ENCODE assay signal across 30 mouse cellular contexts in the genomic region with DNA sequence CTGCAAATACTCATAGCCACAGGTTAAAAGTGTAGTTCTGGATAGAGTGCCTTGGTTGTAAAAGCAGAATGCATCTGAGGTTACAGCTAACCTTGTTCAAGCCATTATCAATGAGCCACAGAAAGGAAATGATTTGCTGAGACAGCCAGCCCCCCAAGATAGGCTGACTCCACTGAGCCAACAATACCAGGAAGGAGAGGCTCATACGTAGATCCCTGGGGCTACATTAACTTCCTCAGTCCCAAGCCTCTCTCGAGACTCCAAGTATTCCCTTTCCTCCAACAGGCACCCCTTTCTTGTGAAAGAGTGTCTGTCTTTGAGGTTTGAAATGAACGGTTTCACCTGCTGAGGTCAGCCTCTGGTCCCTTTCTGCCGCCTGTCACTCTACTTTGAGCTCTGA. TPM values are rescaled to one million over a fixed set of nuclear protein-coding genes. Genes with fewer than 3 reads are reported as not detected.
DNase-seq lines count a peak whose midpoint lies in the region; ATAC-seq lines count a peak whose summit lies in the region.
"Had no signal": no experiment of that assay in that cellular context is flagged by ENCODE, and none has a peak within 500 bp of the region (broad histone marks: within the 10 kb centered on the region; RNA-seq: fewer than 3 reads in every experiment).

No protein-coding gene starts in this region.

- no peak overlapping the region for H3K4me3 ChIP-seq in heart, embryonic 10.5 days
- H3K4me3 ChIP-seq in brown adipose tissue, adult 24 weeks (ENCODE audit: insufficient read depth, low read depth, low read length), result no peak overlapping the region
- H3K4me3 ChIP-seq in heart, embryonic 11.5 days (ENCODE audit: low read depth, low read length), result no peak overlapping the region
- no peak overlapping the region for H3K4me3 ChIP-seq in heart, embryonic 16.5 days (ENCODE audit: low read length)
- H3K4me3 ChIP-seq: embryonic facial prominence, embryonic 10.5 days; embryonic facial prominence, embryonic 15.5 days; forebrain, embryonic 12.5 days; kidney, embryonic 15.5 days; lung, embryonic 15.5 days; midbrain, embryonic 12.5 days; neural tube, embryonic 13.5 days had no signal

- peaks cover 13% of the 10 kb centered on the region for H3K4me1 ChIP-seq in heart, embryonic 10.5 days
- 0 out of 2 replicates have a peak, but pooled peaks cover 3% of the 10 kb centered on the region for H3K4me1 ChIP-seq in brown adipose tissue, adult 24 weeks (ENCODE audit: control insufficient read depth, insufficient read depth, insufficient read length, low read length)
- H3K4me1 ChIP-seq in heart, embryonic 11.5 days (ENCODE audit: control insufficient read depth, insufficient read depth, low read length), result peaks cover 5% of the 10 kb centered on the region; the same call in 1 of the 2 replicates
- peaks cover 8% of the 10 kb centered on the region; the same call in 1 of the 2 replicates for H3K4me1 ChIP-seq in heart, embryonic 16.5 days (ENCODE audit: control insufficient read depth, insufficient read depth, low read length)

- H3K9ac ChIP-seq in heart, embryonic 11.5 days (ENCODE audit: low read depth, low read length), result 0 out of 2 replicates have a peak overlapping the region, but pooled peaks have one; percentile 28
- H3K9ac ChIP-seq in heart, embryonic 16.5 days (ENCODE audit: low read length), result no peak overlapping the region
- H3K9ac ChIP-seq: embryonic facial prominence, embryonic 15.5 days; forebrain, embryonic 12.5 days; forebrain, postnatal 0 days; kidney, embryonic 15.5 days; liver, embryonic 14.5 days; lung, embryonic 15.5 days; midbrain, embryonic 12.5 days; neural tube, embryonic 13.5 days had no signal

- 52% methylated on average over 4 of the region's 4 CpGs for WGBS in heart, embryonic 10.5 days
- WGBS in heart, embryonic 11.5 days (ENCODE audit: insufficient replicate concordance), result 71% methylated on average over 4 of the region's 4 CpGs
- WGBS in heart, embryonic 16.5 days, result 59% methylated on average over 4 of the region's 4 CpGs

- H3K36me3 ChIP-seq in heart, embryonic 10.5 days, result peaks cover 16% of the 10 kb centered on the region
- no peaks in the 10 kb centered on the region for H3K36me3 ChIP-seq in heart, embryonic 11.5 days (ENCODE audit: control insufficient read depth, insufficient read depth, low read length)
- H3K36me3 ChIP-seq in heart, embryonic 16.5 days (ENCODE audit: control insufficient read depth, insufficient read depth), result peaks cover 3% of the 10 kb centered on the region; the same call in 1 of the 2 replicates

- H3K4me2 ChIP-seq in heart, embryonic 11.5 days, result no peak overlapping the region; the same call in 1 of the 2 replicates
- no peak overlapping the region for H3K4me2 ChIP-seq in heart, embryonic 16.5 days (ENCODE audit: low read depth, low read length)
- H3K4me2 ChIP-seq: embryonic facial prominence, embryonic 15.5 days; forebrain, embryonic 12.5 days; kidney, embryonic 15.5 days; lung, embryonic 15.5 days; midbrain, embryonic 12.5 days; neural tube, embryonic 13.5 days had no signal

- DNase-seq in heart, embryonic 10.5 days (ENCODE audit: low spot score), result no peak
- no peak for DNase-seq in heart, postnatal 4 days
- no peak for DNase-seq in thymus, postnatal 0 days (ENCODE audit: low spot score)
- DNase-seq in thymus, postnatal 25 days, result no peak
- no peak for DNase-seq in retina, embryonic 14.5 days (ENCODE audit: low spot score)
- DNase-seq: adrenal gland, postnatal 10 days; B cell, adult 2 months; cerebellum, adult 18-20 months; cerebellum, postnatal 10 days; forebrain, postnatal 0 days; gastrocnemius, postnatal 14 days; kidney, adult 18-20 months; layer of hippocampus, postnatal 36 days; left cerebral cortex, postnatal 4 days; retina, postnatal 1 day; right cerebral cortex, postnatal 14 days had no signal

- H3K9me3 ChIP-seq in heart, embryonic 10.5 days, result no peaks in the 10 kb centered on the region
- H3K9me3 ChIP-seq in heart, embryonic 11.5 days (replicated peaks; ENCODE audit: control insufficient read depth, low read length), result no peaks in the 10 kb centered on the region
- H3K9me3 ChIP-seq in heart, embryonic 16.5 days (replicated peaks; ENCODE audit: control insufficient read depth, low read length), result no peaks in the 10 kb centered on the region
- H3K9me3 ChIP-seq: embryonic facial prominence, embryonic 10.5 days; embryonic facial prominence, embryonic 15.5 days; forebrain, embryonic 12.5 days; kidney, embryonic 15.5 days; lung, embryonic 15.5 days; midbrain, embryonic 12.5 days; neural tube, embryonic 13.5 days had no signal

- ATAC-seq in heart, embryonic 11.5 days (replicated peaks; ENCODE audit: insufficient number of reproducible peaks, low FRiP score, low TSS enrichment), result no peak
- ATAC-seq in heart, embryonic 16.5 days (replicated peaks; ENCODE audit: extremely low read depth, insufficient read depth, low FRiP score), result peak; percentile 45; the same call in 1 of the 2 replicates
- ATAC-seq: activated CD4-positive, CD25-positive, alpha-beta regulatory T cell, adult 4 months; forebrain, postnatal 0 days; hindbrain, embryonic 16.5 days had no signal

- no peaks in the 10 kb centered on the region for H3K27me3 ChIP-seq in heart, embryonic 10.5 days (ENCODE audit: insufficient read depth, poor library complexity, severe bottlenecking)
- no peaks in the 10 kb centered on the region for H3K27me3 ChIP-seq in heart, embryonic 11.5 days (ENCODE audit: control insufficient read depth, insufficient read depth, low read length)
- no peaks in the 10 kb centered on the region for H3K27me3 ChIP-seq in heart, embryonic 16.5 days (ENCODE audit: control insufficient read depth, insufficient read depth, low read length)
- H3K27me3 ChIP-seq: embryonic facial prominence, embryonic 15.5 days; forebrain, embryonic 12.5 days; kidney, embryonic 15.5 days; lung, embryonic 15.5 days; midbrain, embryonic 12.5 days; neural tube, embryonic 13.5 days had no signal

- peak overlapping the region; percentile 44; the same call in 1 of the 2 replicates for H3K27ac ChIP-seq in heart, embryonic 10.5 days
- H3K27ac ChIP-seq in brown adipose tissue, adult 24 weeks (replicated peaks; ENCODE audit: low read depth, low read length), result peak overlapping the region; percentile 64
- H3K27ac ChIP-seq in heart, embryonic 11.5 days (ENCODE audit: low read depth, low read length), result peak overlapping the region; percentile 73
- peak overlapping the region; percentile 42; the same call in 1 of the 2 replicates for H3K27ac ChIP-seq in heart, embryonic 16.5 days (ENCODE audit: low read length)
- H3K27ac ChIP-seq: embryonic facial prominence, embryonic 10.5 days; embryonic facial prominence, embryonic 15.5 days; forebrain, embryonic 12.5 days; kidney, embryonic 15.5 days; liver, embryonic 14.5 days; lung, embryonic 15.5 days; midbrain, embryonic 12.5 days; neural tube, embryonic 13.5 days had no signal

RNA-seq across cellular contexts. Expression of gene Morn2, which starts 5.6 kb away (rescaled TPM):
- polyA plus RNA-seq in heart, embryonic 10.5 days (2016; fragmentation: Nextera tagmentation; extraction: Ambion mirVana), result 17.4 and 18.6 TPM in 2 replicates
- 10 to 100 TPM; 13.3 to 15.6 TPM for total RNA-seq in heart, postnatal 4 days (2021)
- 16.0 and 24.1 TPM in 2 replicates for polyA plus RNA-seq in brown adipose tissue, adult 24 weeks (2012; ENCODE audit: insufficient read depth, insufficient read length, missing spikeins)
- polyA plus RNA-seq in heart, embryonic 11.5 days (2014; fragmentation: Nextera tagmentation; extraction: Ambion mirVana), result 18.9 TPM in 2 replicates
- 25.7 and 27.5 TPM in 2 replicates for polyA plus RNA-seq in heart, embryonic 16.5 days (2015; fragmentation: Nextera tagmentation; extraction: Ambion mirVana)
- 14.8 and 17.6 TPM in 2 replicates for polyA plus RNA-seq in thymus, postnatal 0 days (2015; fragmentation: Nextera tagmentation; extraction: Ambion mirVana)

RNA-seq across cellular contexts. Expression of gene Dhx57, which starts 5.8 kb away (rescaled TPM):
- 12.4 and 12.9 TPM in 2 replicates for polyA plus RNA-seq in heart, embryonic 10.5 days (2016; fragmentation: Nextera tagmentation; extraction: Ambion mirVana)
- total RNA-seq in heart, postnatal 4 days (2021), result 1 to 10 TPM; 9.2 to 9.3 TPM
- 4.5 and 4.8 TPM in 2 replicates for polyA plus RNA-seq in brown adipose tissue, adult 24 weeks (2012; ENCODE audit: insufficient read depth, insufficient read length, missing spikeins)
- polyA plus RNA-seq in heart, embryonic 11.5 days (2014; fragmentation: Nextera tagmentation; extraction: Ambion mirVana), result 10.6 and 11.0 TPM in 2 replicates
- 8.6 and 8.9 TPM in 2 replicates for polyA plus RNA-seq in heart, embryonic 16.5 days (2015; fragmentation: Nextera tagmentation; extraction: Ambion mirVana)
- polyA plus RNA-seq in thymus, postnatal 0 days (2015; fragmentation: Nextera tagmentation; extraction: Ambion mirVana), result 8.5 and 9.5 TPM in 2 replicates

RNA-seq across cellular contexts. Expression of gene Arhgef33, which starts 22.8 kb away (rescaled TPM):
- polyA plus RNA-seq in heart, embryonic 10.5 days (2016; fragmentation: Nextera tagmentation; extraction: Ambion mirVana), result 0.49 and 0.78 TPM in 2 replicates
- total RNA-seq in heart, postnatal 4 days (2021), result 1 to 10 TPM; 1.1 to 1.5 TPM
- polyA plus RNA-seq in brown adipose tissue, adult 24 weeks (2012; ENCODE audit: insufficient read depth, insufficient read length, missing spikeins), result not detected in 2 replicates
- polyA plus RNA-seq in heart, embryonic 11.5 days (2014; fragmentation: Nextera tagmentation; extraction: Ambion mirVana), result 0.54 and 0.92 TPM in 2 replicates
- polyA plus RNA-seq in heart, embryonic 16.5 days (2015; fragmentation: Nextera tagmentation; extraction: Ambion mirVana), result 0.64 and 0.72 TPM in 2 replicates
- polyA plus RNA-seq in thymus, postnatal 0 days (2015; fragmentation: Nextera tagmentation; extraction: Ambion mirVana), result 1.4 and 1.5 TPM in 2 replicates
- total RNA-seq: megakaryocyte, adult 5-6 weeks had no signal
